Mouse (Mus musculus) Patski (cell line): ENCODE measurements at regions not wholly inside any gene's neighbourhood (a gene's known extent, or its start where the extent isn't known, plus 50 kb on each side); places are given as distances from the start of the nearest gene placed in this dataset.

ENCODE experiments used
- ATAC-seq: fragments of 100-300 bp; one replicate; pipeline ENCODE4 v1.8.0; 2021
- CTCF ChIA-PET: fragments of 350-600 bp; sonication (Branson Sonifier 250); formaldehyde crosslinking; loops from one replicate; lab custom pipeline; 2022; ENCODE audit warnings: inconsistent platforms; lab: Charles Lee
- POLR2A ChIA-PET: fragments of 350-600 bp; sonication (Branson Sonifier 250); formaldehyde crosslinking; loops from one replicate; lab custom pipeline; 2022; ENCODE audit warnings: antibody characterized with exemption, inconsistent platforms; lab: Charles Lee
- DNase-seq: peaks from one replicate; pipeline ENCODE4 v3.0.0-alpha.2; 2011; ENCODE audit warnings: low read depth, low spot score
- H3K27me3 ChIP-seq: fragments of 371-371 bp; one replicate; pipeline ENCODE4 v1.5.1; 2021
- CTCF ChIP-seq: fragments of 100-300 bp; IDR thresholded peaks from one replicate; pipeline ENCODE4 v1.5.1; 2021
- in situ Hi-C: fragments of 300-500 bp; cut with MboI; formaldehyde crosslinking; loops from 3 replicates; pipeline ENCODE4 v1.11.1; 2018; ENCODE audit warnings: low pct_unique_long_range_greater_than_20kb, mixed read lengths

- ChIA-PET CTCF (interaction anchor here (0.5 to 0.9 kb wide), 2 partner anchors 46 to 53 kb away, joined by 3 read pairs; no protein-coding TSS in a partner anchor), POLR2A (interaction anchor here (0.7 kb wide), 1 partner anchor 1275 kb away, joined by 4 read pairs; no protein-coding TSS in a partner anchor)
- in situ Hi-C loops: no loop called here
- DNase-seq (no peak), ATAC-seq (no peak)
- H3K27me3 ChIP-seq: no peaks in the 10 kb centered on the region
- no peak for TF ChIP-seq CTCF
Observed at GRCm38 (mm10) chr8:73930344-73930743, 577.0 kb upstream of the Large1 start.

GRCm38 (mm10) chr8:73925515-73926241 is 572.3 kb upstream of the Large1 start:
- ATAC-seq: no peak
- H3K27me3 ChIP-seq: no peaks in the 10 kb centered on the region
- in situ Hi-C loops: no loop called here
- CTCF ChIA-PET: no interaction called here
- DNase-seq: no peak
- no peak for TF ChIP-seq CTCF
- POLR2A ChIA-PET: interaction anchor here (0.6 kb wide), 1 partner anchor 355 kb away, joined by 3 read pairs; no protein-coding TSS in a partner anchor

- DNase-seq (no peak), ATAC-seq (no peak)
- no peak for TF ChIP-seq CTCF
- ChIA-PET POLR2A (no interaction called here), CTCF (no interaction called here)
- no peaks in the 10 kb centered on the region for H3K27me3 ChIP-seq
- in situ Hi-C loops: no loop called here
Observed at GRCm38 (mm10) chr8:73923181-73923580, 569.8 kb upstream of the Large1 start.

DNA sequence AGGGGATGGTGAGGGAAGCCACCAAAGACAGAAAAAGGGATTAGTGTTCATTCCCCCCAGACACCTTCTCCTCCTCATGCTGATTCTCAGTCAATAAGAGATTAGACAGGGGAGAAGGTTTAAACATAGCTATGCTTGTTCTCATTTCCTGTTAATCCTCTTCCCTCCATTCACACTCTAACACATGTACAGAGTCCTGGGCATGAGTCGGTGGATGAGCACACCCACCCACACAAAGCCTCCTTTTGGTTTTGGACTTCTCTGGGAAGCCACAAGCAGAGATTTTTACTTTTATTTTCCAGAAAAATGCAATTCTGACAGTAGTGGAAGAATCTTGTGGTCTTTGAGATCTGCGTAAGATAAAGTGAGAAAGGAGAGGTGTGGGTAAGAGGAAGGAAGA is 567.8 kb upstream of the Large1 start:
- ATAC-seq: no peak

DNA sequence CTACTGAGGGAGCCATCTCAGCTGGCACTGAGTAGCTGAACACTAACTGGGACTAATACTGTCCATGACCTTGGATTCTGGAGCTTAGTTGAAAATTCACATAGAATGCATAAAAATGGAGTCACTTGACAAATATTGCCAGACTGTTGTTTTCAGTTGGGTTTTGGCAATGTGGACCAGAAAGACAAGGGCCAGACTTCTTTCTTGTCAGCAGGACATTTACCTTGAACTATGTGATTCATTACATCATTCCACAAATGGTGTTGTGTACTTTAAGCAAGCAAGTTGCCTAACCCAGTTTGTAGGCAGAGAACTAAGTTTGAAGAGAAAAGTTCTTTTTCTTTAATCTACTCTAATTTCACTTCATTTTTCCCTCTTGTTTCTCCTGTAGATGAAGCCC is 567.2 kb upstream of the Large1 start:
- no peak for TF ChIP-seq CTCF
- DNase-seq: no peak
- ChIA-PET CTCF (interaction anchor here (1.5 kb wide), 1 partner anchor 24 kb away, joined by 4 read pairs; no protein-coding TSS in a partner anchor), POLR2A (no interaction called here)
- ATAC-seq: no peak
- H3K27me3 ChIP-seq: no peaks in the 10 kb centered on the region
- in situ Hi-C loops: no loop called here

More for the DNA sequence above, 567.8 kb upstream of the Large1 start:
- in situ Hi-C loops: no loop called here
- ChIA-PET POLR2A (interaction anchor here (0.6 kb wide), 1 partner anchor 55 kb away, joined by 5 read pairs; no protein-coding TSS in a partner anchor), CTCF (no interaction called here)
- TF ChIP-seq CTCF: no peak
- DNase-seq: no peak
- H3K27me3 ChIP-seq: no peaks in the 10 kb centered on the region

- no peak for TF ChIP-seq CTCF
- H3K27me3 ChIP-seq: peaks cover 5% of the 10 kb centered on the region
- ATAC-seq (no peak), DNase-seq (no peak)
- POLR2A ChIA-PET: no interaction called here
- CTCF ChIA-PET: no interaction called here
- in situ Hi-C loops: no loop called here
Observed at GRCm38 (mm10) chr8:73905071-73905470, 551.7 kb upstream of the Large1 start.

- ChIA-PET POLR2A (no interaction called here), CTCF (no interaction called here)
- ATAC-seq (no peak), DNase-seq (no peak)
- H3K27me3 ChIP-seq: peaks cover 5% of the 10 kb centered on the region
- no peak for TF ChIP-seq CTCF
- in situ Hi-C loops: no loop called here
Observed at GRCm38 (mm10) chr8:73903838-73904237, 550.5 kb upstream of the Large1 start.

DNA sequence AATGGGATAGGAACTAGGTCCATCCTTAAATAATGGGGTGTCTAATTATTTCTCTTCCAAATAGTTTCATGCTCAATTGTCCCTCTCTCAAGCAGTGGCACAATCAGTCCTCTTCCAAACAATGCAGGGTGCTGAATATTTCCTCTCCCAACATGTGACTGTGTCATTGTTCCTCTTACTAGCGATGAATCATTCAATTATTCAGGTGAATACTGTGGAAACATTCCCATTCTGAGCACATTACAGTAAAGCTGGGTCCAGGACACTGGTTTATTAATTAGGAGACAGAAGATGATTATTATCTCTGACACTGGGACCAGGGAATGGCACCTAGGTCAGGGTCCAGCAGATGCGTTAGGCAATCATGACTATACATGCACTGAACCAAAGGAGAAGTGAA is 532.6 kb upstream of the Large1 start:
- DNase-seq (no peak), ATAC-seq (no peak)
- H3K27me3 ChIP-seq: no peaks in the 10 kb centered on the region
- ChIA-PET POLR2A (no interaction called here), CTCF (no interaction called here)
- TF ChIP-seq CTCF: no peak
- in situ Hi-C loops: no loop called here

- in situ Hi-C loops: no loop called here
- TF ChIP-seq CTCF: no peak
- CTCF ChIA-PET: no interaction called here
- POLR2A ChIA-PET: no interaction called here
- ATAC-seq (no peak), DNase-seq (no peak)
- H3K27me3 ChIP-seq: no peaks in the 10 kb centered on the region
Observed at GRCm38 (mm10) chr8:73881606-73882005, 528.3 kb upstream of the Large1 start.
